Mouse (Mus musculus): ENCODE data around the gene A430078G23Rik. TPM values are rescaled to one million over a fixed set of nuclear protein-coding genes. Genes with fewer than 3 reads are reported as not detected.
A peak's percentile ranks its signal among the peaks of the same experiment; 100 is the strongest.

A430078G23Rik gene
- polyA plus RNA-seq, 1 experiment from 2014 or later: 0.63 TPM

DNA sequence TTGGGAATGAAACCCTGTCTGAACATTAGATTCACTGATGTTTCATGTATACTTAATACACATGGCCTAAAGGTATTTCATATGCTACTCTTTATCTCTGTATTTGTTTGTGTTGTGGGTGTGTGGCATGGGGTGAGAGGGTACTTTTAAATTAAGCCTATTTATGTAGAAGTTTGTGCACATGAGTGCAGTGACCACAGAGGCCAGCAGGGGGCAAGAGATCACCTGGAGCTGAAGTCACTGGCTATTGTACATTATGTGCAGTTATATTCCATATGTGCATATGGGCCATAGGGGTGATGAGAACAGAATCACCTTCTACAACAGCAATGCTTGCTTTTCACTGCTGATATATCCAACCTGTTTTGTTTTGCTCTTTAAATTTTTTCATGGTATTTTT, 22.5 kb downstream of the A430078G23Rik start:
- DNase-seq (ENCODE audit: low spot score): no peak
- H3K9me3 ChIP-seq (ENCODE audit: control insufficient read depth, low read length): no peaks in the 10 kb centered on the region
- no peak for ATAC-seq (ENCODE audit: low FRiP score, low TSS enrichment)

DNA sequence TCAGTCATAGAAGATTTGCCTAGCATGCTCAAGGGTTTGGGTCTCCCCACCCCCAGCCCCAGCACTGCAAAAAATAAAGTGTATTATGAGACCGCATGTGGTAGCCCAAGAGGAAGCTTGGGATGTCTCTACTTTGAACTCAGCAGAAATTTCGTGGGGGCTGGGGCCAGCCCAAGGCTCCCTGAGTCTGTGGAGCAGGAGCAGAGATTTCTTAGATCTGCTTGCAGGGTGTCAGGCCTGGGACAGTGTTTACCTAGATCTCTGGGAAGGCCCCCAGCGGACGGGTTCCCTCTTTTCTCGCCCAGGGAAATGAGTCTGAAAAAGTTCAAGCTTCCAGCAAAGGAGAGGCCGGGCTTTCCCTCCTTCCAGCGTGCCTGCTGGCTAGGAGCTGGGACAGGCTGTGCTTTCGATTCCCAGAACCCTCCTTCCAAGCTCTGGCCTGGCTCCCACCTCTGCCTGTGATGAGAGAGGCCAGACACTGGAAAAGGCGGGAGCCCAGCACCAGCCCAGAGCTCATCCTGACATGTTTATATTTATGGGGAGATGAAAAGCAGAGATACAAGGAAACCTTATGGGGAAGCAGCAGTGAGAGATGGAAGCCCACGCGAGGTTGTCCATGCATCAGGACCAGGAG, 23.5 kb downstream of the A430078G23Rik start:
- peak; percentile 87 for ATAC-seq (ENCODE audit: low FRiP score, low TSS enrichment)
- H3K4me3 ChIP-seq (ENCODE audit: low read depth, low read length): no peak overlapping the region
- H3K4me2 ChIP-seq (replicated peaks; ENCODE audit: low read depth): no peak overlapping the region
- no peaks in the 10 kb centered on the region for H3K36me3 ChIP-seq (ENCODE audit: control insufficient read depth, insufficient read depth, low read length)
- DNase-seq (ENCODE audit: low spot score): peak; percentile 41
- H3K4me1 ChIP-seq (replicated peaks; ENCODE audit: control insufficient read depth, insufficient read depth): no peaks in the 10 kb centered on the region
- no peak overlapping the region for H3K9ac ChIP-seq (ENCODE audit: low read length)
- H3K27me3 ChIP-seq (ENCODE audit: control insufficient read depth, insufficient read depth, low read length): no peaks in the 10 kb centered on the region
- H3K27ac ChIP-seq (replicated peaks): peak overlapping the region; percentile 81
- no peaks in the 10 kb centered on the region for H3K9me3 ChIP-seq (ENCODE audit: control insufficient read depth, low read length)
- TF ChIP-seq CTCF (IDR thresholded peaks at IDR 0.05; ENCODE audit: low read depth): no peak
- peak; percentile 51 for TF ChIP-seq EP300 (optimal IDR thresholded peaks at IDR 0.05)
- WGBS: 33% methylated on average over 11 of the region's 11 CpGs

More for the DNA sequence above, 22.5 kb downstream of the A430078G23Rik start:
- H3K4me1 ChIP-seq (replicated peaks; ENCODE audit: control insufficient read depth, insufficient read depth): no peaks in the 10 kb centered on the region
- no peak overlapping the region for H3K27ac ChIP-seq (replicated peaks)
- no peaks in the 10 kb centered on the region for H3K36me3 ChIP-seq (ENCODE audit: control insufficient read depth, insufficient read depth, low read length)
- no peaks in the 10 kb centered on the region for H3K27me3 ChIP-seq (ENCODE audit: control insufficient read depth, insufficient read depth, low read length)
- H3K4me3 ChIP-seq (ENCODE audit: low read depth, low read length): no peak overlapping the region
- TF ChIP-seq EP300 (optimal IDR thresholded peaks at IDR 0.05): no peak
- peak; percentile 52 for TF ChIP-seq CTCF (IDR thresholded peaks at IDR 0.05; ENCODE audit: low read depth)
- H3K4me2 ChIP-seq (replicated peaks; ENCODE audit: low read depth): no peak overlapping the region
- H3K9ac ChIP-seq (ENCODE audit: low read length): no peak overlapping the region

DNA sequence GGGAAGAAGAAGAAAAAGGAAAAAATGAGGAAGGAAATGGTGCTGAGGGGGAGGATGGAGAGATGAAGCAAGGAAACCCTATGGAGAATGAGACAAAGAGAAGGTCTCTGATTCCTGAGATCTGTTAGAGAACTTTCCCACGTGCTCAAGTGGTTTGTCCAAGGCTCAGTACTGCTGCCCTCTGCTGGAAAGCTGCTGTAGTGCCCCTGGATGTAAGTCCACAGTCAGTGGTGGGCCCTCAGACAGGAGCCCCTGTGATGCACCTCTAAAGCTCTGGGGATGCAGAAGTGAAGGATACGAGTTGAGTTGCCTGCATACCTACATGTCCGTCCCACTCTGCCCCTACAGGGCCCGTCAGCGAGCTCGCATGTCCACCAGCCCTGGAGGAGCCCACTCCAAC, 34.1 kb downstream of the A430078G23Rik start:
- Histone ChIP-seq H3K9me3 (ENCODE audit: control insufficient read depth, low read length) (no peaks in the 10 kb centered on the region), H3K27me3 (ENCODE audit: control insufficient read depth, insufficient read depth, low read length) (no peaks in the 10 kb centered on the region)
- no peak for TF ChIP-seq EP300 (optimal IDR thresholded peaks at IDR 0.05)
- TF ChIP-seq CTCF (IDR thresholded peaks at IDR 0.05; ENCODE audit: low read depth): peak; percentile 93

DNA sequence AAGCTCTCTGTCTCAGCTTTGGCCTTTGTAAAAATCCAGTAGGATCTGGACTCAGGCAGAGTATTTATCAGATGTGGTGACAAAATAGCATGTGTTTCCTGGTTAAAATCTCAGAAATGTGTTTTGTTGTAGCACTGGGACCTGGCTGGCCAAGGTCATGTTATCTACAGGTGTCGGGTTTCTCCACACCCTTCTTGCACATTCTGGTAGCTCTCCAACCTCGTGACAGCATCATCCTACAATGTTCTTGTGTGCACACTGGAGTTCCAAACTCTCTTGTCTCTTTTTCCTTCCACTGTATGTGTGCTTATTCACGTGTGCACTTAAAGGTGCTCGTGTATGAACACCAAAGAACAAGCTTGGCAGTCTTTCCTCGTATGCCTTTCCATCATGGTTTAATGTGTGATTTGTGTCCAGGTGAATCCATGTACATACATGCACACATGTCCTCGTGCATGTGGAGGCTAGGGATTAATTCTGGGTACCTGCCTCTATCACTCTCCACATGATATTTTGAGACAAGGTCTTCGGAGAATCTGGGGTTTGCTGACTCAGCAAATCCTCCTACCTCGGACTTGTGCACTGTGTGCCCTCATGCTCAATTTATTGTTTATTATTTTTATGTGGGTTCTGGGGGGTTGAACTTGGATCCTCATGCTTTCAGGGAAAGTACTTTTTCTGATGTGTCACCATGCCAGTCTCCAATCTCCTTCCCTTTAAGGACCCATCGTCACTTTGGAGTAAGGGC, 35.5 kb downstream of the A430078G23Rik start:
- ATAC-seq (ENCODE audit: low FRiP score, low TSS enrichment) (peak; percentile 46), DNase-seq (ENCODE audit: low spot score) (peak; percentile 48)
- Histone ChIP-seq H3K9ac (ENCODE audit: low read length) (no peak overlapping the region), H3K4me2 (replicated peaks; ENCODE audit: low read depth) (no peak overlapping the region), H3K4me1 (replicated peaks; ENCODE audit: control insufficient read depth, insufficient read depth) (no peaks in the 10 kb centered on the region; the same call in 1 of the 2 replicates), H3K4me3 (ENCODE audit: low read depth, low read length) (no peak overlapping the region), H3K27ac (replicated peaks) (no peak overlapping the region), H3K36me3 (ENCODE audit: control insufficient read depth, insufficient read depth, low read length) (no peaks in the 10 kb centered on the region), H3K27me3 (ENCODE audit: control insufficient read depth, insufficient read depth, low read length) (no peaks in the 10 kb centered on the region), H3K9me3 (ENCODE audit: control insufficient read depth, low read length) (no peaks in the 10 kb centered on the region)
- 59% methylated on average over 9 of the region's 9 CpGs for WGBS
- TF ChIP-seq CTCF (IDR thresholded peaks at IDR 0.05; ENCODE audit: low read depth): no peak
- no peak for TF ChIP-seq EP300 (optimal IDR thresholded peaks at IDR 0.05)

More for the DNA sequence above, 34.1 kb downstream of the A430078G23Rik start:
- H3K4me1 ChIP-seq (replicated peaks; ENCODE audit: control insufficient read depth, insufficient read depth): no peaks in the 10 kb centered on the region
- ATAC-seq (ENCODE audit: low FRiP score, low TSS enrichment) (peak; percentile 57; the same call in 1 of the 2 replicates), DNase-seq (ENCODE audit: low spot score) (peak; percentile 78)
- no peak overlapping the region for H3K9ac ChIP-seq (ENCODE audit: low read length)
- 45% methylated on average over 6 of the region's 6 CpGs for WGBS
- H3K4me2 ChIP-seq (replicated peaks; ENCODE audit: low read depth): no peak overlapping the region
- no peak overlapping the region for H3K4me3 ChIP-seq (ENCODE audit: low read depth, low read length)
- H3K36me3 ChIP-seq (ENCODE audit: control insufficient read depth, insufficient read depth, low read length): no peaks in the 10 kb centered on the region
- H3K27ac ChIP-seq (replicated peaks): no peak overlapping the region

DNA sequence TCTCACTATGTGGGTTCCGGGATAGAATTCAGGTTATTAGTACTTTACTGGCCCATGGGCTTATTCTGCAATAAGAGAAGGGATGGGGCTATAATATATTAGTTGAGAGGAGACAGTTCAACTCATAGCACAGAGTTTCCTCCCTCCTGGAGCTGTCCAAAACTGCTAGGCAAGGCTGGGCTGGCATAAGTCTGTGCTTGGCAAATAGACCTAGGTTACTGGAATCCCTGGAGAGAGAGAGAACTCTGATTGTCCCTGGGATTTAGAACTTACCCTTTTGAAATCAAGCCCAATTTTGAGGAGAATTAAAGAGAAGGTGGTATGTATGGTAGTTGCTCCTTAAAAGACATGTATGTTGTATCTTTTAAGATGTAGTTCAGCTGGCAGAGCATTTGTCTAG, 36.3 kb downstream of the A430078G23Rik start:
- no peak overlapping the region for H3K4me3 ChIP-seq (ENCODE audit: low read depth, low read length)
- no peak overlapping the region for H3K9ac ChIP-seq (ENCODE audit: low read length)
- WGBS: 97% methylated on average over 1 of the region's 1 CpGs
- TF ChIP-seq CTCF (IDR thresholded peaks at IDR 0.05; ENCODE audit: low read depth) (no peak), EP300 (optimal IDR thresholded peaks at IDR 0.05) (no peak)
- DNase-seq (ENCODE audit: low spot score): no peak
- no peaks in the 10 kb centered on the region for H3K27me3 ChIP-seq (ENCODE audit: control insufficient read depth, insufficient read depth, low read length)
- no peak overlapping the region for H3K4me2 ChIP-seq (replicated peaks; ENCODE audit: low read depth)
- no peaks in the 10 kb centered on the region for H3K36me3 ChIP-seq (ENCODE audit: control insufficient read depth, insufficient read depth, low read length)
- ATAC-seq (ENCODE audit: low FRiP score, low TSS enrichment): no peak
- peaks cover 4% of the 10 kb centered on the region; the same call in 1 of the 2 replicates for H3K4me1 ChIP-seq (replicated peaks; ENCODE audit: control insufficient read depth, insufficient read depth)
- no peaks in the 10 kb centered on the region for H3K9me3 ChIP-seq (ENCODE audit: control insufficient read depth, low read length)
- no peak overlapping the region for H3K27ac ChIP-seq (replicated peaks)

DNA sequence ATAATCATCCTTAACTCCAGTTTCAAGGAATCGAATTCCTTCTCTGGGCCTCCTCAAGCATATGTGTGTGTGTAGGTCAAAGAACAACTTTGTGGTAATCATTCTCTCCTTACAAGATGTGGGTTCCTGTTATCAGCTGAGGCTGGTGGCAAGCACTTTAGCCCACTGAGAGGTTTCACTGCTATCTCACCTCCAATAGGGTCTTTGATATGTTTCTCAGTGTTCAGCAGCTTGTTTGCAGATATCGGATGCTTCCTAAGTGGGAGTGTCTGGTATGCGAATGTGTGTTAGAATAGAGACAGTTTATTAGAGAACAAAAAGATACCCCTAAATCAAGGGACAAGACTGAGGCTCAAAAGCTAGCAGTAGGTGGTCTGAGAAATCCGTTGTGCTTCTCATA, 39.1 kb downstream of the A430078G23Rik start:
- Histone ChIP-seq H3K27me3 (ENCODE audit: control insufficient read depth, insufficient read depth, low read length) (no peaks in the 10 kb centered on the region), H3K9me3 (ENCODE audit: control insufficient read depth, low read length) (no peaks in the 10 kb centered on the region), H3K36me3 (ENCODE audit: control insufficient read depth, insufficient read depth, low read length) (no peaks in the 10 kb centered on the region), H3K27ac (replicated peaks) (peak overlapping the region; percentile 40; the same call in 1 of the 2 replicates), H3K4me3 (ENCODE audit: low read depth, low read length) (peak overlapping the region; percentile 62), H3K4me1 (replicated peaks; ENCODE audit: control insufficient read depth, insufficient read depth) (peaks cover 5% of the 10 kb centered on the region; the same call in 1 of the 2 replicates), H3K4me2 (replicated peaks; ENCODE audit: low read depth) (peak overlapping the region; percentile 64), H3K9ac (ENCODE audit: low read length) (peak overlapping the region; percentile 65)
- DNase-seq (ENCODE audit: low spot score): no peak
- 28% methylated on average over 4 of the region's 4 CpGs for WGBS
- ATAC-seq (ENCODE audit: low FRiP score, low TSS enrichment): no peak
- TF ChIP-seq CTCF (IDR thresholded peaks at IDR 0.05; ENCODE audit: low read depth) (no peak), EP300 (optimal IDR thresholded peaks at IDR 0.05) (no peak)

All from stomach, postnatal 0 days (tissue).